Mouse (Mus musculus) left cerebral cortex, adult 9 months (tissue): Measurements from ENCODE around the gene AL607142.1.
A peak's percentile ranks its signal among the peaks of the same experiment; 100 is the strongest.

Source experiments
- DNase-seq, 2 experiments: peaks; one replicate each; pipeline ENCODE4 v3.0.0; 2022; ENCODE audit warnings: low spot score in 2 of 2

The AL607142.1 gene

DNA sequence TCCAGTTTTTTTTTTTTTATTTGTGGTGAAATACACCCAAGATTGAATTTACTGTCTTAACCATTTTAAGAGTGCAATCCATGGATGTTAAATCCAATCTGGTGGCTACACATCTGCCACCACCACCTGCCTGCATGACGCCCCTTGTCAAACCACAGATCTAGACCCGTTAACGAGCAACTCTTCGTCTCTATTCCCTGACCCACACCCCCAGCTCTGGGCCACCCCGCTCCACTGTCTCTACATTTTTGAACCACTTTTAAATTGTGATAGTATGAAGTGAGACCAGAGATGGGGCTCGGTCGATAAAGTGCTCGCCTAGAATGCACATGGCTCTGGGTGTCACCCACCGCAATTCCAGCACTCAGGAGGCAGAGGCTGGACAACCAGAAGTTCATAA is 8.3 kb upstream of the AL607142.1 start:
- no peak for DNase-seq

DNA sequence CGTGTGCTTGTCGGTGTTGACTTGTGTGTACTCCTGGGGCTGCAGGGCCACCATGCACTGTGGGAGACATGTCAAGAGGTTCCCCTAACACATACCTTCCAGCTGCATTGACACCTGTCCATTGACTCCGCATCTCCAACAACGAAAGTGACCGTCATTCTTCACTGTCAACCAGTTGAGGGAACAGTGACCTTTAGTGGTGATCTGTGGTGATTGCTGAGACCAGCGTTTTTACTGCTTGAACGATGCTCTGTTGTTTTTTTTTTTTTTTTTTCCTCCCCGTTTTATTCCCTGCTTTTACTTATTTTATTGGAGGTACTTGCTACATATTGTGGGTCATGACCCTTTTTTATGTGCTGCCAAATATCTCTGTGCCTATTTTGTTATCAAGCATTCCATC is 7.3 kb upstream of the AL607142.1 start:
- DNase-seq: no peak

DNA sequence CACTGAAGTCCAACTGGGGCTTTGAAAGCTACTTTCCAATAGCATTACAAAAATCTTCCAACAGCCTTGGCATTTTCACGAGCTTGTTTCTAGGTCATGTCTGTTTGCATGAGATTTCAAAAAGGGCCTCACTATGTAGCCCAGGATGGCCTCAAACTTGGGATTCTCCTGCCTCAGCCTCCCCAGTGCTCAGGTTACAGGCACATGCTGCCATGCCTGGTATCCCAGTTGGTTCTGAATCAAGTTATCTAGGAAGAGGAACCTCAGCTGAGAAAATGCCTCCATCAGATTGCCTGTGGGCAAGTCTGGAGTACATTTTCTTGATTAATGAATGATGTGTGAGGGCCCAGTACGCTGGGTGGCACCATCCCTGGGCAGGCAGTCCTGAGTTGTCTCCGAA is 6.6 kb upstream of the AL607142.1 start:
- no peak for DNase-seq

DNA sequence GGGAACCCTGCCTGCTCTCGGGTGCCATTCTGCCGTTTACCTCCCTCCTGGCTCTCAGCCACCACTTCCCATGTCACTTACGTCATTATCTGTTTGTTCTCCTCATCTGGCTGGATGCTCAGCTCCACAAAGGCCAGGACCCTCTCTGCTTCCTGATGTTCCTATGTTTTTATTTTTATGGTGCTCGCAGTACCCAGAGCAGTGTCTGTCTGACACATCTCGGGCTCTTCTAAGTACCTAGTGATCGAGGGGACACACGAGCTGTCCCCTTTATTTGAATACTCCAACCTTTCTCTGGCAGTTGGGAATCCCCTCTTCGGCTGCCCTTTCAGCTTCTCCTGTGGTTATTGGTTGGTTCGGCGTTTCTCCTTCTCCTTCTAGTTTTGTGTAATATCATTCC is 6.0 kb upstream of the AL607142.1 start:
- no peak for DNase-seq

DNA sequence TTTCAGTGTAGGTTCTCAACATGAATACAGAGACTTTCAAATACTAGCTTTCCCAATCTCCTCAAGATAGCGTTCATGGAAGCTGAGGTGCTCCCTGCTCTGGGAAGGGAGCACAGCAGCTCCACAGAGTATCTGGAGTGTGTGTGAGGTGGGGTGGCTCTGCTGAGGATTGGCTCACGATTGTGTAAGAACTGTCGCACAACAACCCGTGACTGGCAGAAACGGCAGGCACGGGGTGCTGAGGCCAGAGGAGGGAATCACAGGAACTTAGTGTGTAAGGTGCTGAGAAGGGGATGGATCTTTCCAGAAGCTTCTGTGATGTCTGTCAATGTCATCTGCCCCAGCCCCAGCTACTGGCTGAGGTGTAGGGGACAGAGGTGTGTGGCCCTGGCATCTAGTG is 3.1 kb upstream of the AL607142.1 start:
- no peak for DNase-seq

DNA sequence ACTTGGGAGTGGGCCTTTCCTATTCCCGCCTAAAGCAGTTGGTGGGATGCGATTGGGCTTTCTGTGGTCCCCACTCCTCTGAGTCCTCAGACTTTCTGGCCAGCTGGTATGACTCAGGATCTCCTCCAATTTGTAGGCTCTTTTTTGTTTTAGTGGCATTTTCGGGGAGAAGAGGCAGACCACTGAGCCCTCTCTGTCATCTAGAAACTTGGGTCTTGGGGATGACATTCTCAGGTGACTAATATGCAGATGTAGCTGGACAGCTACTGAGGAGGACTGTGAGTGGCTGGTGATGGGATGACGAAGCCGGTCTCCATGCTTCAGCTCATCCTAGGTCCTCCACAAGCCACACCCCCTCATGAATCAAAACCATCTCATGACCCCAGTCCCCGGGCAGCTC is 2.6 kb upstream of the AL607142.1 start:
- no peak for DNase-seq

DNA sequence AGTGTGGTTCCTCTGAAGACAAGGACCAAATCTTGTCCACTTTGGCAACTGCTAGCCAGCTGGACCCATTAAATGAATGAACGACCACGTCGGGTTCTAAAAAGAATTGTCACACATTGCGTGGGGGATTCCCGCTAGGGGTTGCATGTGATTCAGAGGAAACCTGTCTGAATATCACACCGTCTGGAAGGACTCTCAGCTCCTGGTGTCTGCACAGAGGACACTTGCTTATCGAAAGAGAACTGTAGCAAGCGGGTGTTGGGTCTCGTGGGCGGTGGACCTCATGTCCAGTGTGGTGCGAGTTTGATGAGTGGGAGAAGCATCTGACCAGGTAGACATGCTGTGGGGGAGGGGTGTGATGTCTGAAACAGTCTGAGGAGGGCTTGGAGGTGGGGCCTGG is 2.0 kb upstream of the AL607142.1 start:
- peak in 1 of 2 experiments; percentile 41 for DNase-seq

DNA sequence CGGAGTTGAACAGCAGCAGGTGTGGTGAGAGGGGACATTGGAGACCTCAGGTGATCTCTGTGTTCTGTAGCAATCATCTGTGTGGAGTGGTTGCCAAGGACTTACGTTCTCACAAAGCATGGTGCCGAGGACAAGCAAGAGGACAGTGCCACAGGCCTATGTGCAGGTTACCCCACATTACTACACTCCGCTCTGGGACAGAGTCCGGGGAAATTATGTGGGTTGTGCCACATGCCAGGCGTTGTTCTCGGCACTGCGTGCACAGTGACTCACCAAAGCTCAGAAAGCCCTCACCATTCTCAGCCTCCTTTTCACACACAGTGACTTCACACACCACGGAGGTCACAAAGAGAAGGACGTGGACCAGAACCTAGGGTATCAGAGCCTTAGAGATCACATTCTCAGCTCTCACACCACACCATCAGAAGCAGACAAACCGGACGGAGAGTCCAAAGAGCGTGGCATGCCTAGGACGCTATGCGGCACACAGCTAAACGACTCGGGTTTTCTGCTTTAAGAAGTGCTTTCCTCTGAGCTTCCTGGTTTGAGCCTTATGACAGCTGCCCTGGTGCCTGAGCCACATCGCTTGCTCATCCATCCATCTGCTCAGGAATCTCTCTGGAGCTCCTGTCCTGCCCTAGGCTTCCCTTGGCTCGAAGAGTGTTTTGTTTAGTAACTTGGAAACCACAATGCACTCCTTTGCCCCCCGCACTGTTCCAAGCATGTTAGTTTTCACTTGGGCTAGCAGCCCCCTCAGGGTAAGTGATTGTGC is 1.3 kb upstream of the AL607142.1 start:
- DNase-seq: peak in 1 of 2 experiments; percentile 31

DNA sequence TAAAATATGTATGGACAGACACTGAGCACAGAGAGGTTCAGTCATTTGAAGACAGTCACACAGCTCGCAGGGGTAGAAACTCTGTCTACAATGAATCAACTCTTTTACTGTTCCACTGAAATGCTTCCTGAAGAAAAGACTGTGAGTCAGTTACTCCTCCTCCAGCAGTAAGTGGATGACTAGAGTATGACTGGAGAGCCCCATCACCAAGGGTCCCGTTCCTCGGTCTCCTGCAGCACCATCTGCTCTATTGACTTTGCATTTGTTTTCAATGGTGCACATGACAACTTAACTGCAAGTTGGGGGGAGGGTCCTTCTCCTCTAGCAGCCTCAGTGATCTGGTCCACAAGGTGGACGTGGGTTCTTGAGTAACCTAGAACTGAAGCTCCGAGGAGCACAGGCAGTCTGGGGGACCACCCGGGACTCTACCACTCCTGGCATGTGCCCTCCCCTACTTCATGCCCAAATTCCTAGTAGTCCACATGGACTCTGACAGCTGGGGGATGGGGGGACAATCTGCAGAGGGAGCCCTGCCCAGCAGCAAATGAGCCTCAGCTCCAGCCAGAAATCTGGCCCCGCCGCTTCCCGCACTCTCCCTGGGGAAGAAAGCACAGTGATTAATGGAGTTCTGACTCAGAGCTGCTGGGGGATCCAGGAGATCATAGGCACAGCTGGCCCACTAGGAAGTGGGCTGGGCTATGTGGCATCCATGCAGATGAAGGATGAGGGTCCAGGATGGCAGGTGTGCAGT is 2.2 kb downstream of the AL607142.1 start:
- no peak for DNase-seq

DNA sequence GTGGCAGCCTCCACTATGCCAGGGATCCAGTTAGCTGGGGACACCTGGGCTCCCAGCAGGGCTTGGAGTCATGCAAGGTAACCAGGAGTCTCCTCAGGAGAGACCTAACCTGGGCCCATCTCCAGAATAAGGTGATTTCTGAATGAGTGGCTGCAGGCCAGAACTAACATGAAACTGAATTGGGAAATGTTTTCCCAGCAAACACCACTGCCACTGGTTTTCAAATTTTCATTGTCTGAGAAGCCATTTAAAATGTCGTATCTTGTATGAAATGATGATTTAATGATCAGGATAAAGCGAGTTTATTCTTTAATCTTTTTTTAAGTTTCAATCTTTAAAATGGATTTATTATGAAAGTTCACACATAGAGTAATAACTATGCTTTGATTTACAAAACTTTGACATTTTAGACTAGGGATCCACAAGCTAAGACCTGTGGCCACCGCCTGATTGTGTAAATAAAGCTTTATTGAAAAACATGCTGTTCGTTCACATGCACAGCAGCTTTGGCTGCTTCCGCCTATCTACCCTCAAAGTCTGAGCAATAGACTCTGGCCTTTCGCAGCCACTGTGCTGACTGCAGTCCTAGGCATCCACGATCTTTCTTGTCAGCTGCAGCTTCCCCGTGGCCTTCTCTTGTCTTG is 2.9 kb downstream of the AL607142.1 start:
- no peak for DNase-seq

DNA sequence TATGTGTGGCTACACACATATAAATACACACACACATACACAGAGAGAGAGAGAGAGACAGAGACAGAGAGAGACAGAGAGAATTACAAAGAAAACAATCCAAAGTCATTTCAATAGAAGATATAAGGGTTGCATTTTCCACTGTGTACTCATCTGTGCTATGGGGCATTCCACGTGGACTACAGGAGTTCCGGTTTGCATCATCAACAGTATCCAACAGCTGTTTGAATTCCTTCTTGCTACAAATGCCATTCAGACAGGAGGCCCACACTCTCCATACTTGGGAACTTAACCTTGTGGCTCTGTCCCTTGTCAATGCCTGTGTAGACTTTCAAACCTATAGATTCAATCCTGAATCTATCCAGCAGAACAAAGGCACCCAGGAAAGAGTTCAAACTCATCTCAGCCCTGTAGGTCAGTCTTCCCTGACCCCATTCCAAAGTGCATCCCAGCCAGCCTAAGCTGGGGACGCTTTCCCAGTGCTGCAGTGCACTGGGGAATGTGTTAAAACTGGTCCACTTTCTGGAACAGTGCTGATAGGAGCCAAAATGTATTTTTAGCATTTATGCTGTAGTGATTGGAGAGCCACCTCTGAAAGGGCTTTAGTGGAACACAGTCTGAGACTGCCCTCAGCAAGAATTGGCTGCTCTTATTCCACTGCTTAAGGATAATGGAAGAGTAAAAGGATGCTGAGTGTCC is 4.2 kb downstream of the AL607142.1 start:
- no peak for DNase-seq

DNA sequence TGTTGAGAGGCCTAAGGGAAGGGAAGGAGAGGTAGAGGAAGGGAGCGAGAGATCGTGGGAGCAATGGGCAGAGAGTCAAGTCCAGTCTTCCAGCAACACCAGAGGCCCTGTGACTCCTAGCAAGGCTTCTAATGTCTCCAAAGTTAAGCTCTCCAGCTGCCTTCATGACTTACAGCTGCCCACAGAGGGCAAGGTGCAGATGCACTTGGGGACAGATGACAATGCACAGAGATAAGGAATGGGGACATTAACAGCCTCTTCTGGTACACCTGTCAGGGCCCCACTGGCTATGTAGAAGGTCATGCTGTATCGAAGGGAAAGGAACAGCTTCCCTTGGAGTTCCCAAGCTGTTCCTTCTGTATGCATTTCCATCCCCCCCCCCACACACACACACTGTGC is 4.8 kb downstream of the AL607142.1 start:
- DNase-seq: no peak

DNA sequence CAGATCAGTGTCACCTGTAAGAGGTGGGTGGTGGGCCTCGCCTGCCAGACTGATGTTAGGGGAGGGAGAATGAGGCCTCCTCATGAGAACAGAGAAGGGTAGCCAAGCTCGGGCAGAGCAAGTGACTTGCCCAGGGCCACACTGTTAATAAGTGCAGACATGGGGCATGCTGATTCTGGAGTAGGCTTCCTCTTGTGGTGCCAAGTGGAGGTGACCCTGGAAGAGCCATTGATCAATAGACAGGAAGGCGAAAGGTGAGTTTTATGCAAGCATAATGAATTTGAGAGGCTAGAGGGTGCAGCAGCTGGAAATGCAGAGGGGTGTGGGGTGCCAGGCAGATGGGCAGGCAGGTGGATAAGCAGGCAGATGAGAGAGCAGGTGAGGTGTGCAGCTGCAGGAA is 6.6 kb downstream of the AL607142.1 start:
- no peak for DNase-seq

DNA sequence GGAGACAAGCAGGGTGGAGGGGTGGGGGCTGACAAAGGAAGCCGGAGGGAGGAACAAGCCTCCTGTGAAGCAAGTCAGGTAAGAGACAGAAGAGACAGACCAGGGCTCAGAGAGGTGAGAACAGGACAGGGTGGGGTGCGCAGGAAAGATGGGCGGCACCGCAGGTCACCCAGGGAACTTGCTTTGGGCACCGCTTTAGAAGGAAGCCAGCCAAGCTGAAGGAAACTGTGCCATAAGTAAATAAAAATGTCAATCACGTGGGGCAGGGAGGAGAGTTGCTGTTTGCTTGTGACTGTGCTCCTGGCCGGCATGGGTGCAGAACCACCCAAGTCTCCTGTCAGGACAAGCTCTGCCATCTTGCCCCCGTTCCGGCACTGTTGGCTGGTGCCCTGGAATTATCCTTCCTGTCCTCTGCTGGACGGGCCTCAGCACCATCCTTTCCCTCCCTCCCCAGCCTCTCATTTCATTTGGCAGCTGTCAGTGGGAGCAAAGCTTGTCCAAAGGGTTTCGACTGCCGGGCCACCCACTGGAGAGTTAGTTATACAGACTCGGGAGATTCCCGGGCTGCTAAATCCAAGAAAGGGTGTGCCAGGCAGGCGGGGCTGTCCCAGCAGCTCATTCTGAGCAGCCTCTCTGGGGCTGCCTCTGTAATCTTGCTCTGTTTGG is 7.2 kb downstream of the AL607142.1 start:
- DNase-seq: no peak

DNA sequence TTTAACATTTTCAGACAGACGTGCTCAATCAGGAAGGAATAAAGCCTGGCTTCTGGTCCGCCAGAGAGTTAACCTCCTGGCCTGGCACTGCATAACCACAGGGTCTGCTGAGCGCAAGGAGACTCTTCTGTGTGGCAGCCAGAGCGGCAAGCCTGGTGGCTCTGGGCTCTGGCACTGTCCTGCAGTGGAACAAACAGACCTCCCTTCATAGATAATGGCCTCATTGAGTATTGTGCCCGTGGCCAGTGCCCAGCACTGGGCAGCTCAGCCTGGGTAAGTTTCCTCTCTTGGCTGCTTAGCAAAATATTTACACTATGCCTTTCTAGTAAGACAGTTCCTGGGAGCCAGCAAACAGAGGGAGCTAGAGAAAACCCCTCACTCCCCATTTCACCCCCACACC is 9.3 kb downstream of the AL607142.1 start:
- peak; percentile 56 to 62 for DNase-seq

DNA sequence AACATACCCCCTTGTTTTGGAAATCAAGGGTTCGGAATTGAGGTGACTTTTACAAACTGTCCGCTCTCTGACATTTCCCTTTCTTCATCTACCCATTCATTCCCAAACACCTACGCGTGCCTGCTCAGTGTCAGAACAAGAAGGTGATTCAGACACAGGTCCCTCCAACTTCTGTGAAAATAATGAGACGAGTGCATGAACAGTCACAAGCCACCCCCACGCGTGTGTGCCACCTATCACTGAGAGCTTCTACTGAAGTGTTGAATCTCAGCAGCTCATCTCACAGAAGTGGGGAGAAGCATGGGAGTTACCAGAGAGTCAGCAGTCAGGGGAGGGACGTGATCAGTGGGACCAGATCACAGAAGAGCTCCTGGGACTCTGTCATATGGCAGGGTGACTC is 12.5 kb downstream of the AL607142.1 start:
- DNase-seq: peak; percentile 50

DNA sequence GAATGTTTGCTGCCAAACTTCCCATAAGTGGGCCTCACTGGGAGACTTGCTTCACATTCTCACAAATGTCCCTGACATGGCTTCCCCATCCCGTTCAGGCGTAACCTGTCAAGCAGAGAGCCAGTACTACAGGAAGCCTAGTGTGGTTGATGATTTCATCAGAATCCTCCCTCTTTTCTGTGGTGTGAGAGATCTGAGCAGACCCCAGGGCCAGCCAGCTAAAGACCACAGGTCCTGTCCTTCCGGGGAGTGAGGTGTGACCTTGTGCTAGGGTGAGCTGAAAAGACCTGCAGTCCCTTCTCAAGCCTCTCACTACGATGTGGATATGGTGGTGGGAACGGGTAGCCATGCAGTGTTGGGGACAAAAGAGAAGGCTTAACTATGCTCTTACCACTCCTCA is 17.7 kb downstream of the AL607142.1 start:
- no peak for DNase-seq

DNA sequence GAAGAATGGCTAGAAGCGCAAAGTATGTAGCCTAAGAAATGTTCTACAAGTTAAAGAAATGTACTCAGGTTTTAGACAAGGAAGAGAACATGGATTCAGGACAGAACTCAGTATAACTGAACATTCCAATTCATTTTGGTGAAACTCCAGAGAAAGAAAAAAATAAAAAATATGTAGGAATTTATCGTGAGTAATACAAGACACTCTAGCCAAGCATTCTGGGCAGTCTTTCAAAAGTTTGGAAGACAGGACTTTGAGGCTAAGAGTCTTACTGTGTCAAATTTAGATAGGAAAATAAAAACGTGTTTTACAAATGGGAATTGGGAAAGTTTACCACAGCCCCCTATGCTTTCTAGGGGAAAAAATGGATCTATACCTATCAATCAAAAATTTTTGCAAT is 18.9 kb downstream of the AL607142.1 start:
- DNase-seq: no peak

DNA sequence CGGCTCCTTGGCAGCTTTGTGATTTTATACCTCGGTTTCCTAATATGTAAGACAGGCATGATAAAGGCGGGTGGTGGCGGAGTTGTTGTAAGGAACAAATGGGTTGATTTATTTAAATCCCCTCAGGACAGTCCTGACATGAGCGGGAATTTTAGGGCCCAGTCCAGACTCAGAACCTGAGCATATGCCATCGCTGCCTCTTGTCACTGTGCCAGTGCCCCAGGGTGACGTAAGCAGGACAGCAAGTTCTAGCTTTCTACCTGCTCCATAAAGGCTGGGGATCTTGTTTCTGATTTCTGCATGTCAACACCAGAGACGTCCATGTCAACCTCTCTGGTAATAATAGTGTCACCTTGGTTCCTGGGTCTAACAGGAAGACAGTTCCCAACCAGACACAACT is 24.7 kb downstream of the AL607142.1 start:
- no peak for DNase-seq

DNA sequence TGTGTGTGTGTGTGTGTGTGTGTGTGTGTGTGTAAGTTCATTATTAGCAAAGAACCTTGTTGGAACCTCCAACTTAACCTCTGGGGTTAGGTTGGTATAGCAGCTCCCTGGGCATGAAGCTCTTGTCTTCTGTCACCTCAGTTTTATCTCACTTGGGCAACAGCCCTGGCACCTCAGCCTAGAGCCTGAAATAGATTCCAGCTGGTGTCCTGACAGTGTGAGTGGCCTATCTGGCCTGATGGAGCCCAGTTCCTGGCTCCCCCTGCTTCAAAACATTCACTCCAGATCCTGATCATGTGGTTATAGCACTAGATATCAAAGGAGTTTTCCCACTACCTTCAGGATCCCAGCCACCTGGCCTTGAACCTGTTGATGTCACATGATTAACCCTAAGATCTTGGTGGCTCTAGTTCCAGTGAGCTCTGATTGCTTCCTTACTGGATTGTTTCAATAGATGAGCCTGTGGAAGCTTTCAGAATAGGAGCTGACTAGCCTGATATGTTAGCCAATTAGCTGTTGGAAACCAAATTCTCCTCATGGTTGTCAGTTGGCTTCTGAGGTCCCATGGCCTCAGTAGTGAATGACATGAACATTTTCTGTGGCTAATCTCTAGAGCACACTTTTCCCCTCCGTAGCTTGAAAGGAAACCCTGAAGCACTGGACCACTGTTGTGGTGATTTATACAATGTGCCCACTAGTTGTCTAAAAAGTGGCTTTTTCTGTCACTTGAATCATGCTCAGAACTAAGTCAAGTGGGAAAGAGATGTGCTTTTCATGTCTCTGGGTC is 27.4 kb downstream of the AL607142.1 start:
- DNase-seq: no peak

DNA sequence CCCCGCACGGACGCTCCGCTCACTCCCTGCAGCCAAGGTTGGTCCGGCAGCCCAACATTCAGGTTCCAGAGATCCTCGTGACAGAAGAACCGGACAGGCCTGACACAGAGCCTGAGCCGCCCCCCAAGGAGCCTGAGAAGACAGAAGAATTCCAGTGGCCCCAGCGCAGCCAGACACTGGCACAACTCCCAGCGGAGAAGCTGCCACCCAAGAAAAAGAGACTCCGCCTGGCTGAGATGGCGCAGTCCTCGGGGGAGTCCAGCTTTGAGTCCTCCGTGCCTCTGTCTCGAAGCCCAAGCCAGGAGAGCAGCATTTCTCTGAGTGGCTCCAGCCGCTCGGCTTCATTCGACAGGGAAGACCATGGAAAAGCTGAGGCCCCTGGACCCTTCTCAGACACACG is 32.1 kb downstream of the AL607142.1 start:
- no peak for DNase-seq
